1 mouse cellular context compared by ENCODE assay signal in genomic region chr16:13538933-13539648, GRCm38 (mm10).
TF ChIP-seq lines count a peak whose summit lies in the region.

No protein-coding gene starts in this region.

TF ChIP-seq in CH12.LX, 34 proteins besides CTCF, POLR2A, EP300 and RAD21 (continued from another document):
- no peak for TF ChIP-seq RCOR1 (conservative IDR thresholded peaks at IDR 0.05; ENCODE audit: low read depth, low read length)
- TF ChIP-seq MAZ (IDR thresholded peaks at IDR 0.05; ENCODE audit: low read depth, low read length), result no peak
